Mouse (Mus musculus) heart, embryonic 11.5 days (tissue): ENCODE data around the gene Pde10a. TPM values are rescaled to one million over a fixed set of nuclear protein-coding genes. Genes with fewer than 3 reads are reported as not detected.

ENCODE experiments used
- ATAC-seq: fragments of 200-750 bp; cut with Nextera tagmentation; replicated peaks from 2 replicates; pipeline ENCODE4 v1.8.0; 2017; ENCODE audit warnings: moderate library complexity; ENCODE audit not compliant: insufficient number of reproducible peaks, low FRiP score, low TSS enrichment
- H3K27ac ChIP-seq: fragments of 300-500 bp; sonication (generic); 2 replicates; pipeline ENCODE4 v1.5.1; 2014; ENCODE audit warnings: mild to moderate bottlenecking, low read depth, low read length
- H3K27me3 ChIP-seq: fragments of 300-500 bp; sonication (generic); 2 replicates; pipeline ENCODE4 v1.6.1; 2014; ENCODE audit warnings: mild to moderate bottlenecking, low read length, mixed read lengths; ENCODE audit not compliant: control insufficient read depth, insufficient read depth
- H3K36me3 ChIP-seq: fragments of 300-500 bp; sonication (generic); 2 replicates; pipeline ENCODE4 v1.6.1; 2014; ENCODE audit warnings: mild to moderate bottlenecking, low read length, moderate library complexity, mixed read lengths; ENCODE audit not compliant: control insufficient read depth, insufficient read depth
- H3K4me1 ChIP-seq: fragments of 300-500 bp; sonication (generic); 2 replicates; pipeline ENCODE4 v1.6.1; 2014; ENCODE audit warnings: low read length; ENCODE audit not compliant: control insufficient read depth, insufficient read depth
- H3K4me2 ChIP-seq: fragments of 300-500 bp; sonication (generic); 2 replicates; pipeline ENCODE4 v1.6.1; 2014; ENCODE audit warnings: mild to moderate bottlenecking, moderate library complexity
- H3K4me3 ChIP-seq: fragments of 300-500 bp; sonication (generic); 2 replicates; pipeline ENCODE4 v1.5.1; 2014; ENCODE audit warnings: low read depth, low read length
- H3K9ac ChIP-seq: fragments of 300-500 bp; sonication (generic); 2 replicates; pipeline ENCODE4 v1.6.1; 2014; ENCODE audit warnings: mild to moderate bottlenecking, low read depth, low read length, moderate library complexity
- H3K9me3 ChIP-seq: fragments of 300-500 bp; sonication (generic); replicated peaks from 2 replicates; pipeline ENCODE4 v1.6.1; 2016; ENCODE audit warnings: low read length; ENCODE audit not compliant: control insufficient read depth
- WGBS: fragments of 180-500 bp; shearing (Covaris S2); extraction: QIAGEN DNeasy Blood & Tissue Kit; methylation state at CpG from one replicate; pipeline ENCODE4 v1.1.7; 2014; ENCODE audit not compliant: insufficient replicate concordance; 5-methylcytosine and 5-hydroxymethylcytosine counted together
- polyA plus RNA-seq: library from polyadenylated mRNA; unstranded; fragments of >200 nt; fragmentation: Nextera tagmentation; extraction: Ambion mirVana; gene quantifications from 2 replicates; pipeline ENCODE4 v1.2.1, GENCODE M21; 2014

Pde10a gene
- polyA plus RNA-seq, 1 experiment from 2014 or later, result 4.1 TPM

DNA sequence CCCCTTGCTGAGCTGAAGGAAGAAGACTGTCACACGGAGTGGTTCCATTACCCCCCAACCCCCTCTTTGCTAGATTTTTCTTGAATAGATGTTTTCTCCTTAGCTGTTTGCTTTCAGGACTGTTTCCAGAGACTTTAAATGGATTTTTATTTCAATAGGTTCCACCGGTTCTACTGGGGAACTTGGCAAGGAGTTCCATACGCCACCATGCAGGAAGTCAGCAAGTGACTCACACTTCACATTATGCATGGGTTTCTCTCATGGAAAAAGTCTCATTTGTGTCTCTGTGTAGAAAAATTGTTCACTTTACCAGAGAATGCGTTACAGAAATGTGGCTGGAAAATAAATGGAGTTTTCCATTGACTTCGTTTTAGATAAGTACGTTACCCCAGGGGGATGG is 248.2 kb downstream of the Pde10a start:
- WGBS, result 74% methylated on average over 6 of the region's 6 CpGs
- no peak overlapping the region for H3K4me2 ChIP-seq
- no peaks in the 10 kb centered on the region for H3K27me3 ChIP-seq
- H3K36me3 ChIP-seq, result no peaks in the 10 kb centered on the region
- H3K9me3 ChIP-seq, result no peaks in the 10 kb centered on the region
- H3K27ac ChIP-seq, result no peak overlapping the region
- no peak for ATAC-seq
- H3K4me3 ChIP-seq, result no peak overlapping the region
- no peaks in the 10 kb centered on the region for H3K4me1 ChIP-seq
- H3K9ac ChIP-seq, result no peak overlapping the region

- Histone ChIP-seq H3K4me3 (no peak overlapping the region), H3K27me3 (no peaks in the 10 kb centered on the region; the same call in 1 of the 2 replicates), H3K27ac (no peak overlapping the region), H3K9ac (no peak overlapping the region), H3K4me2 (no peak overlapping the region), H3K4me1 (no peaks in the 10 kb centered on the region), H3K36me3 (no peaks in the 10 kb centered on the region), H3K9me3 (no peaks in the 10 kb centered on the region)
- WGBS, result 75% methylated on average over 3 of the region's 3 CpGs
- no peak for ATAC-seq
Observed at GRCm38 (mm10) chr17:8774301-8774700, 249.1 kb downstream of the Pde10a start.

DNA sequence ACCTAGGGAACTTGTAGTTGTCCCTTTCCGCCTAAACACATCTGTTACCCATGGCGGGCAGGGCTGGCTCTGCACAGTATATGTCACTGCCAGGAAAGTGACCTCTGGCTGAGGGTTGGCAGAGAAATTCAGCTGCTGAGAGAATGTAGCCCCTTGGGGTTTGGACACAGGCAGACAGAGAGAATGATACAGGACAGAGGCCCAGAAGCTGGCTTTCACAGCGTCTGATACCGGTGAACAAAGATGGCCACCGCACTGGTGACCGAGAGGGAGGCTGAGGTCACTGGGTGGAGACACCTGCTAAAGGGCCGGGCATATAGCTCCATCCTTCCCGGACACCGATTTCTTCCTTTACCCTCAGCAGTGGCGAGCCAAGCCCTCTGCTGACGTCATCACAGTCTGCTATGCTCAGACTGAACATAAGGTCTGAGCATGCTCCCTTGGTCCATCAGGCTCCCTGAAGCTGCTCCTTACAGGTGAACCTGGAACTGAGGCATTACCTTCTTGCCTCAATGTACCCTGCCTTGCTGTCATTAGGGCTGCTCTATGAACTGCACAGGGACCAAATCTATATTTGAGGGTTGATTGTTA is 250.5 kb downstream of the Pde10a start:
- no peaks in the 10 kb centered on the region for H3K9me3 ChIP-seq
- H3K9ac ChIP-seq, result no peak overlapping the region
- no peaks in the 10 kb centered on the region for H3K36me3 ChIP-seq
- 80% methylated on average over 11 of the region's 11 CpGs for WGBS
- no peak overlapping the region for H3K27ac ChIP-seq
- no peak overlapping the region for H3K4me3 ChIP-seq
- ATAC-seq, result no peak
- H3K27me3 ChIP-seq, result no peaks in the 10 kb centered on the region; the same call in 1 of the 2 replicates
- H3K4me2 ChIP-seq, result no peak overlapping the region
- H3K4me1 ChIP-seq, result no peaks in the 10 kb centered on the region

- H3K9me3 ChIP-seq, result no peaks in the 10 kb centered on the region
- H3K4me1 ChIP-seq, result no peaks in the 10 kb centered on the region
- no peak for ATAC-seq
- H3K9ac ChIP-seq, result no peak overlapping the region
- H3K27ac ChIP-seq, result no peak overlapping the region
- no peak overlapping the region for H3K4me3 ChIP-seq
- H3K27me3 ChIP-seq, result no peaks in the 10 kb centered on the region; the same call in 1 of the 2 replicates
- H3K4me2 ChIP-seq, result no peak overlapping the region
- no peaks in the 10 kb centered on the region for H3K36me3 ChIP-seq
- WGBS, result 91% methylated on average over 6 of the region's 6 CpGs
Observed at GRCm38 (mm10) chr17:8777710-8778109, 252.5 kb downstream of the Pde10a start.

- no peaks in the 10 kb centered on the region; the same call in 1 of the 2 replicates for H3K27me3 ChIP-seq
- H3K9ac ChIP-seq, result no peak overlapping the region
- H3K4me1 ChIP-seq, result no peaks in the 10 kb centered on the region
- no peak for ATAC-seq
- no peak overlapping the region for H3K4me3 ChIP-seq
- H3K9me3 ChIP-seq, result no peaks in the 10 kb centered on the region
- no peaks in the 10 kb centered on the region for H3K36me3 ChIP-seq
- WGBS, result 60% methylated on average over 5 of the region's 5 CpGs
- no peak overlapping the region for H3K4me2 ChIP-seq
- no peak overlapping the region for H3K27ac ChIP-seq
Observed at GRCm38 (mm10) chr17:8778839-8779238, 253.7 kb downstream of the Pde10a start.

DNA sequence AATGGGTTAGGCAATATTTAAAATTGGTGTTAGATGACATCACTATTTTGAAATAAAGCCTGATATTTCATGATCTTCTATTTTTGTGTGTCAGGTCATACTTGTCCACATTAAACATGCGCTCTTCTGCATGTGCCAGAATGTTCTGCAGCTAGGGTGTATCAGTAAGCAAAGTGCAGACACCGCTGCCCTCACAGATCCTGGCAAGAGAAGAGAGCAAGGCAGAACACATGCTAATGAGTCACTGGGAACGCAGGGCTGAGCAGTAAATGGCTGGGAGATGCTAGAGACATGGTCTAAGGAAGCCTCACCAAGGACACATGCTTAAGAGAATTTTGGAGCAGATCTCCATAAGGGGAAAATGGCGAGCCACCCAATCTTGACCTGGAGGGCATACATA is 255.3 kb downstream of the Pde10a start:
- H3K9me3 ChIP-seq, result no peaks in the 10 kb centered on the region
- H3K4me3 ChIP-seq, result no peak overlapping the region
- no peak overlapping the region for H3K4me2 ChIP-seq
- H3K9ac ChIP-seq, result no peak overlapping the region
- no peaks in the 10 kb centered on the region for H3K4me1 ChIP-seq
- ATAC-seq, result no peak
- 80% methylated on average over 4 of the region's 4 CpGs for WGBS
- H3K36me3 ChIP-seq, result no peaks in the 10 kb centered on the region
- no peaks in the 10 kb centered on the region; the same call in 1 of the 2 replicates for H3K27me3 ChIP-seq
- H3K27ac ChIP-seq, result no peak overlapping the region

DNA sequence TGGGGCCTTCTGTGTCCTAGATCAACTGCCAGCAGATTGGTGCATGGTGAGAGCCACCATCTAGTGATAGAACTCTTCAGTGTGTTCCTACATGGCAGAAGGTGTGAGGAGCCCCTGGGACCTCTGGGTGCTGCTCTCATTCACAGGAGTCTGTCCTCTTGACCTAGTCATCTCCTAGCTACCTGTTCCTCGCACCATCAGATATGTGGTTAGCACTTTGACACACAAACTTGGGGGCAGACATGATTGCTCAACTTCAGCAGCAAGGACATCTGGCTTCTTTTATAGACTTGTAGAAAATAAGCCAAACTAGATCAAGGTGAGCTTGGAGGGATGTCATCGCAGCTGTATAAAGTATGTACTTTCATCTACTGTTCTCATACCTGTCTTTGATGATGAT is 255.9 kb downstream of the Pde10a start:
- Histone ChIP-seq H3K27me3 (no peaks in the 10 kb centered on the region; the same call in 1 of the 2 replicates), H3K27ac (no peak overlapping the region), H3K9ac (no peak overlapping the region), H3K4me3 (no peak overlapping the region), H3K36me3 (no peaks in the 10 kb centered on the region), H3K4me2 (no peak overlapping the region), H3K9me3 (no peaks in the 10 kb centered on the region), H3K4me1 (no peaks in the 10 kb centered on the region)
- 87% methylated on average over 2 of the region's 2 CpGs for WGBS
- ATAC-seq, result no peak

GRCm38 (mm10) chr17:8781576-8781975 is 256.4 kb downstream of the Pde10a start:
- no peak overlapping the region for H3K9ac ChIP-seq
- H3K36me3 ChIP-seq, result no peaks in the 10 kb centered on the region
- WGBS, result 72% methylated on average over 1 of the region's 1 CpGs
- no peak overlapping the region for H3K27ac ChIP-seq
- no peak overlapping the region for H3K4me2 ChIP-seq
- no peak for ATAC-seq
- H3K4me1 ChIP-seq, result no peaks in the 10 kb centered on the region
- H3K9me3 ChIP-seq, result no peaks in the 10 kb centered on the region
- no peak overlapping the region for H3K4me3 ChIP-seq
- no peaks in the 10 kb centered on the region; the same call in 1 of the 2 replicates for H3K27me3 ChIP-seq

- Histone ChIP-seq H3K9ac (no peak overlapping the region), H3K27ac (no peak overlapping the region), H3K36me3 (no peaks in the 10 kb centered on the region), H3K4me1 (no peaks in the 10 kb centered on the region), H3K9me3 (no peaks in the 10 kb centered on the region), H3K27me3 (peaks cover 1% of the 10 kb centered on the region), H3K4me3 (no peak overlapping the region), H3K4me2 (no peak overlapping the region)
- 86% methylated on average over 6 of the region's 6 CpGs for WGBS
- ATAC-seq, result no peak
Observed at GRCm38 (mm10) chr17:8785908-8786307, 260.7 kb downstream of the Pde10a start.
